Mouse (Mus musculus) heart, adult 2 months (tissue): Measurements from ENCODE around the gene Cacna1d.

Source experiments
- CTCF ChIP-seq: fragments of 200-600 bp; IDR thresholded peaks from 2 replicates; pipeline ENCODE4 v1.8.1; 2022; ENCODE audit warnings: antibody characterized with exemption, mild to moderate bottlenecking, moderate library complexity
- EP300 ChIP-seq: fragments of 200-500 bp; IDR thresholded peaks from 2 replicates; pipeline ENCODE4 v1.6.1; 2011; ENCODE audit warnings: low read depth, low read length, control low read depth; ENCODE audit not compliant: insufficient read depth
- POLR2A ChIP-seq: fragments of 200-500 bp; IDR thresholded peaks from 2 replicates; pipeline ENCODE4 v1.6.1; 2011; ENCODE audit warnings: mild to moderate bottlenecking, low read depth, low read length, control low read depth; ENCODE audit not compliant: insufficient read depth

- TF ChIP-seq POLR2A (no peak), CTCF (no peak), EP300 (no peak)
Measured at GRCm38 (mm10) chr14:29997345-29997744, 493.9 kb downstream of the Cacna1d start.
